Mouse (Mus musculus): ENCODE results near the gene Ccdc71. TPM values are rescaled to one million over a fixed set of nuclear protein-coding genes. Genes with fewer than 3 reads are reported as not detected.
A peak's percentile ranks its signal among the peaks of the same experiment; 100 is the strongest.

The Ccdc71 gene
- polyA plus RNA-seq, 1 experiment from 2014 or later, result 59.7 TPM

DNA sequence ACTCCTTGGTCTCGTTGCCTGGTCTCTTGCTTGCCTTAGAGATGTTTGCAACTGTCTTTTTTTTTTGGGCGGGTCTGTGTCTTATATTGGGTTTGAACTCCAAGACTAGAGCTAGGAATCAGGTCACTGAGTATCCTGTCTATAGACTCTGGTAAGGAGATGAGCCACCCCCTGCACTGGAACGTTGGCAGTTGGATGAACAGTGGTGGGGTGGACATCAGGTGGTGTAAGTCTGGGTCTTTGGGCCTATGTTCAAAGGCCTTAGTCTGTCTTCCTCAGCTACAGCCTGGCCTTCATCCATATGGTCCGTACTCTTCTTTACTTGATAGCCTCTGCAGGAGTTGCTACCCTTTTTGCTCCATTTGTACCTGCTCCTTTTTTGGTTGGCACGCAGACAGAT is 1.3 kb downstream of the Ccdc71 start:
- WGBS, result 84% methylated on average over 5 of the region's 5 CpGs
- Histone ChIP-seq H3K4me2 (replicated peaks) (peak overlapping the region; percentile 81), H3K36me3 (peaks cover 44% of the 10 kb centered on the region), H3K4me3 (replicated peaks) (peak overlapping the region; percentile 89), H3K9ac (replicated peaks) (no peak overlapping the region; the same call in 1 of the 2 replicates), H3K4me1 (replicated peaks) (peaks cover 17% of the 10 kb centered on the region), H3K27me3 (0 out of 2 replicates have a peak, but pooled peaks cover 2% of the 10 kb centered on the region), H3K9me3 (no peaks in the 10 kb centered on the region), H3K27ac (no peak overlapping the region)
- ATAC-seq, result no peak

- 0 out of 2 replicates have a peak, but pooled peaks cover 2% of the 10 kb centered on the region for H3K27me3 ChIP-seq
- 0 out of 2 replicates have a peak overlapping the region, but pooled peaks have one; percentile 5 for H3K4me3 ChIP-seq (replicated peaks)
- no peak for ATAC-seq
- no peaks in the 10 kb centered on the region for H3K9me3 ChIP-seq
- 93% methylated on average over 10 of the region's 10 CpGs for WGBS
- H3K4me1 ChIP-seq (replicated peaks), result peaks cover 17% of the 10 kb centered on the region
- peak overlapping the region; percentile 81 for H3K4me2 ChIP-seq (replicated peaks)
- H3K9ac ChIP-seq (replicated peaks), result no peak overlapping the region
- H3K27ac ChIP-seq, result no peak overlapping the region
- H3K36me3 ChIP-seq, result peaks cover 48% of the 10 kb centered on the region
These were observed 1.9 kb downstream of the Ccdc71 start for GRCm38 (mm10) chr9:108462192-108462591.

DNA sequence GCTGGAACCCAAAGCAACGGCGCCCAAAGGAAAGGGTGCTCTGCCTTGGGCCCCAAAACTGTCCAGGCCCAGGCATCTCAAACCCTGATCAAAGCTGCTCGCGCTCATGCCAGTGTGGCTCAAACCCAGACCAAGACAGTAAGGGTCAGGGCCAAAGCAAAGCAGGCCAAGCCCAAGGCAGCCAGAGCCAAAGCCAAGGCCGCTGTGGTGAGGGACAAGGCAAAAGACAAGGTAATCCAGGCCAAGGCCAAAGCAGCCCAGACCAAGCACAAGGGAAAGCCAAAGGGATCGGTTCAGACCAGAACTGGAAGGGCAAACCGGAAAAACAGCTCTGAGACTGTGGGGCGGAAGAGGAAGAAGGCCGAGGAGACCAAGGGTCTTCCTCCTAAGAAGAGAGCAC is 3.4 kb downstream of the Ccdc71 start:
- no peak overlapping the region for H3K27ac ChIP-seq

GRCm38 (mm10) chr9:108466219-108466618 is 5.9 kb downstream of the Ccdc71 start:
- WGBS, result 89% methylated on average over 2 of the region's 2 CpGs

More for the DNA sequence above, 3.4 kb downstream of the Ccdc71 start:
- Histone ChIP-seq H3K4me1 (replicated peaks) (peaks cover 17% of the 10 kb centered on the region), H3K4me2 (replicated peaks) (no peak overlapping the region), H3K27me3 (0 out of 2 replicates have a peak, but pooled peaks cover 2% of the 10 kb centered on the region), H3K36me3 (peaks cover 55% of the 10 kb centered on the region), H3K9ac (replicated peaks) (no peak overlapping the region), H3K9me3 (no peaks in the 10 kb centered on the region), H3K4me3 (replicated peaks) (no peak overlapping the region)
- 97% methylated on average over 9 of the region's 9 CpGs for WGBS
- no peak for ATAC-seq

DNA sequence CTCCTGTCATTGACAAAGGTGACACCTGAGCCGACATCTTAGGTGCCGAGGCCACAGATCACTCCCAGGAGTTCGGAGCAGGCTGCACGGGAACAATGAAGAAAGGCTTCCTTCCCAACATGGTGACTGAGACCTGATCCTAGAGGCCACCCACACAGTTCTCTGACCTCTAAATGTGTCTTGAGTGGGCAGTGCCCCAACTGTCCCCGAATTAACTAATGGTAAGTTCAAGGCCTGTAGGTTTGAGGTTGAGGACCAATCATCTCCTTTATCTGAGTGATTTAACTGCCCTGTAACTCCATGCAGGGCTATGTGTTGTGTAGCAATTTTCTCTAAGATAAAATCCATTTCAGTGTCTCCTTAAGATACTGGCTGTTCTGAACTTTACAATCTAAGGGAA is 9.1 kb downstream of the Ccdc71 start:
- 76% methylated on average over 5 of the region's 5 CpGs for WGBS
- no peak for ATAC-seq
- H3K9me3 ChIP-seq, result no peaks in the 10 kb centered on the region
- H3K4me1 ChIP-seq (replicated peaks), result no peaks in the 10 kb centered on the region
- no peak overlapping the region for H3K4me3 ChIP-seq (replicated peaks)
- no peak overlapping the region for H3K27ac ChIP-seq
- peaks cover 33% of the 10 kb centered on the region for H3K36me3 ChIP-seq
- no peaks in the 10 kb centered on the region for H3K27me3 ChIP-seq
- H3K9ac ChIP-seq (replicated peaks), result no peak overlapping the region
- H3K4me2 ChIP-seq (replicated peaks), result no peak overlapping the region

More at GRCm38 (mm10) chr9:108466219-108466618, 5.9 kb downstream of the Ccdc71 start:
- H3K27ac ChIP-seq, result no peak overlapping the region
- peaks cover 13% of the 10 kb centered on the region for H3K4me1 ChIP-seq (replicated peaks)
- no peaks in the 10 kb centered on the region for H3K9me3 ChIP-seq
- no peaks in the 10 kb centered on the region for H3K27me3 ChIP-seq
- no peak overlapping the region for H3K9ac ChIP-seq (replicated peaks)
- peaks cover 55% of the 10 kb centered on the region for H3K36me3 ChIP-seq
- no peak overlapping the region for H3K4me3 ChIP-seq (replicated peaks)
- no peak for ATAC-seq
- H3K4me2 ChIP-seq (replicated peaks), result no peak overlapping the region

DNA sequence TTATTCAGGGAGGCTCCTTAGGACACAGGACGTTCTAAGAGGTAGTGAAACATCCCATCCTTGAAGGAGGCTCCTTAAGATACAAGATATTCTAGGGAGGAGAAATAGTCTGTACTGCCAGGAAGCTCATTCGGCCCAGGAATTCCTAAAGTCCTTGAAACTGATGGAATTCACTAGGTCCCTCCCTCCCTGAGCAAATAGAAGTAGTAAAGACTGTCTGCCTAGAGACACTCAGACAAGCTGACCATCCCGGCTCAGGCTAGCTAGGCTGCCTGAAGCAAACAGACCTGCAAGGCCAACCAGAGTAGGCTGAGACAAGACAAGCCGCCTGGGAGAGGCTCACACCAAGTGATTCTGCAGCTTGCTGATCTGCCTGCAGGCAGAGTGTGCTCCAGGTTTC is 9.5 kb downstream of the Ccdc71 start:
- Histone ChIP-seq H3K27me3 (no peaks in the 10 kb centered on the region), H3K9ac (replicated peaks) (no peak overlapping the region), H3K27ac (no peak overlapping the region), H3K4me3 (replicated peaks) (no peak overlapping the region), H3K9me3 (no peaks in the 10 kb centered on the region), H3K36me3 (peaks cover 29% of the 10 kb centered on the region), H3K4me1 (replicated peaks) (no peaks in the 10 kb centered on the region), H3K4me2 (replicated peaks) (no peak overlapping the region)
- WGBS, result 81% methylated on average over 4 of the region's 4 CpGs
- ATAC-seq, result no peak

- Histone ChIP-seq H3K4me1 (replicated peaks) (peaks cover 11% of the 10 kb centered on the region), H3K36me3 (no peaks in the 10 kb centered on the region), H3K27ac (no peak overlapping the region), H3K9ac (replicated peaks) (no peak overlapping the region), H3K4me2 (replicated peaks) (no peak overlapping the region), H3K27me3 (no peaks in the 10 kb centered on the region), H3K4me3 (replicated peaks) (no peak overlapping the region), H3K9me3 (no peaks in the 10 kb centered on the region)
- WGBS, result 69% methylated on average over 1 of the region's 1 CpGs
- no peak for ATAC-seq
These were observed 14.2 kb downstream of the Ccdc71 start for GRCm38 (mm10) chr9:108474528-108474927.

- Histone ChIP-seq H3K27ac (peak overlapping the region; percentile 16; the same call in 1 of the 2 replicates), H3K4me3 (replicated peaks) (peak overlapping the region; percentile 40), H3K27me3 (no peaks in the 10 kb centered on the region), H3K4me1 (replicated peaks) (peaks cover 26% of the 10 kb centered on the region), H3K36me3 (no peaks in the 10 kb centered on the region), H3K9me3 (no peaks in the 10 kb centered on the region), H3K9ac (replicated peaks) (0 out of 2 replicates have a peak overlapping the region, but pooled peaks have one; percentile 40), H3K4me2 (replicated peaks) (peak overlapping the region; percentile 59)
- under 1% methylated on average over 20 of the region's 20 CpGs for WGBS
- ATAC-seq, result peak; percentile 67
These were observed 18.4 kb downstream of the Ccdc71 start for GRCm38 (mm10) chr9:108478638-108479156.

DNA sequence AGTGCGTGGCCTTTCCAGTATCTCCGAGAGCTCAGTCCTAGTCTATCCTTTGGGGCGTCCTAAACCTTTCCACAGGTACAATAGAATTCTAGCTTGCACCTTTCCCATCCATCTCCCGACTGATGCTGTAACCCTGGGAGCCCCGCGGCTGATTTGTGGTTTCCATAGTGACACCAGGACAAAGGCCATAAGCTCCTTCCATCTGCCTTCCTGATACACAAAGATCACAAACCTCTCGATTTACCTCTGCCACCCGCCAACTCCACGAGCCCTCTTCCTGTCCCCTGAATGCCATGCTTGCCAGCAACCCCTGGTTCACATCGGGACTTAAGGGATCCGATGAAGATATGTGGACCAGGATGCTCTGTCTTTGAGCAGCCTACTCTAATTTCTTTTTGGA is 18.9 kb downstream of the Ccdc71 start:
- no peaks in the 10 kb centered on the region for H3K27me3 ChIP-seq
- H3K27ac ChIP-seq, result peak overlapping the region; percentile 16; the same call in 1 of the 2 replicates
- H3K4me3 ChIP-seq (replicated peaks), result peak overlapping the region; percentile 40
- H3K4me2 ChIP-seq (replicated peaks), result peak overlapping the region; percentile 59
- no peaks in the 10 kb centered on the region for H3K9me3 ChIP-seq
- no peak; the same call in 1 of the 2 replicates for ATAC-seq
- peaks cover 26% of the 10 kb centered on the region for H3K4me1 ChIP-seq (replicated peaks)
- H3K36me3 ChIP-seq, result 0 out of 2 replicates have a peak, but pooled peaks cover 5% of the 10 kb centered on the region
- H3K9ac ChIP-seq (replicated peaks), result 0 out of 2 replicates have a peak overlapping the region, but pooled peaks have one; percentile 40
- 21% methylated on average over 11 of the region's 11 CpGs for WGBS

- 15% methylated on average over 10 of the region's 10 CpGs for WGBS
- Histone ChIP-seq H3K4me1 (replicated peaks) (peaks cover 26% of the 10 kb centered on the region), H3K27me3 (no peaks in the 10 kb centered on the region), H3K4me3 (replicated peaks) (peak within 1 kb of the TSS; percentile 43), H3K36me3 (0 out of 2 replicates have a peak, but pooled peaks cover 7% of the 10 kb centered on the region), H3K27ac (peak within 1 kb of the TSS; percentile 25; the same call in 1 of the 2 replicates), H3K9me3 (no peaks in the 10 kb centered on the region), H3K9ac (replicated peaks) (peak within 1 kb of the TSS; percentile 64), H3K4me2 (replicated peaks) (peak within 1 kb of the TSS; percentile 59)
- peak; percentile 58 for ATAC-seq
These were observed 19.5 kb downstream of the Ccdc71 start, which contains the start of gene Lamb2 for GRCm38 (mm10) chr9:108479721-108480351. Lamb2 (plus strand) TSS chr9:108479736.

- Histone ChIP-seq H3K9me3 (no peaks in the 10 kb centered on the region), H3K4me2 (replicated peaks) (peak overlapping the region; percentile 59; the same call in 1 of the 2 replicates), H3K27me3 (no peaks in the 10 kb centered on the region), H3K27ac (no peak overlapping the region), H3K9ac (replicated peaks) (no peak overlapping the region), H3K4me3 (replicated peaks) (no peak overlapping the region), H3K4me1 (replicated peaks) (peaks cover 26% of the 10 kb centered on the region), H3K36me3 (peaks cover 16% of the 10 kb centered on the region; the same call in 1 of the 2 replicates)
- ATAC-seq, result no peak
- WGBS, result 95% methylated on average over 28 of the region's 28 CpGs
These were observed 20.6 kb downstream of the Ccdc71 start for GRCm38 (mm10) chr9:108480813-108481519.
